Mouse (Mus musculus): ENCODE results near the gene Vmn1r44. TPM values are rescaled to one million over a fixed set of nuclear protein-coding genes. Genes with fewer than 3 reads are reported as not detected.
"Not testable (repeated sequence)": the region's sequence is repeated elsewhere in the genome, so short reads cannot be mapped to it uniquely, and the experiment has no call there.

Vmn1r44 gene
- not detected for total RNA-seq (2021)
- long read RNA-seq, result 0 reads

DNA sequence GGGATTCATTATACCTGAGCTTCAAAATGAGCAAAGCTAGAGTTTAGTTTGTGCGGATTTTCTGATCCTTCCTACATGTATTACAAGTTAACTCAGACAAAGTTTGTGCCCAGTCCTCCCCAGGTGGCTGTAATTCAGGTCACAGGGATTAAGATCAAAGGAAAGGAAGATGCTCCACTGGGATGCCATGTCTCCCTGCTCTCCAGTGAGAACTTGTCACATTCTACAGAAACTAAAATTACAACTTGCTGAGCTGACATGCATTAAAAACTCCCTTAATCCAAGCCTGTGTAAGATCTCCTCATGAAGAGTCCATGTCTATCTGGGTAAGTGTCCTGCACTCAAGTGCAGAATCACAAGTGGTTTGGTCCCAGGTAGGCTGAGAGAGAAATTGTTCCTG, at the start of gene Vmn1r44:
Gene Vmn1r44 (plus strand): TSS at position 301 of the 400 bp plus-strand sequence.
- DNase-seq (ENCODE audit: low spot score in 2 of 2), result no peak

DNA sequence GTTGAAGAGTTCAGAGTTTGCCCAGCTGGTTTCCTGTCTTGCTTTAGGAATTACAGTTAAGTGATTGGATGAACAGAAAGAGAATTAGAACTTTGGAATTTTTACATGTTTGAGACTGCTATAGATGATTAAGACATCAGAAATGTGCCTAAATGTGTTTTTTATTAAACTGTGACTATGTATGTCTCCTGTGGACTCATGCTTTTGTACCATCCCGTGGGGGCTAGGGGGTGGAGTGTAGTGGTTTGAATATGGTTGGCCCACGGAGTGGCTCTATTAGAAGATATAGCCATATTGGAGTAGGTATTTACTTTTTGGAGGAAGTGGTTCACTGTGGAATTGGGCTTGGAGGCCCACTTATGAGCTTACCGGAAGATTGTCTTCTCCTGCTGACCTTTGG, 25.9 kb upstream of the Vmn1r44 start:
- DNase-seq (ENCODE audit: low spot score in 2 of 2), result no peak

DNA sequence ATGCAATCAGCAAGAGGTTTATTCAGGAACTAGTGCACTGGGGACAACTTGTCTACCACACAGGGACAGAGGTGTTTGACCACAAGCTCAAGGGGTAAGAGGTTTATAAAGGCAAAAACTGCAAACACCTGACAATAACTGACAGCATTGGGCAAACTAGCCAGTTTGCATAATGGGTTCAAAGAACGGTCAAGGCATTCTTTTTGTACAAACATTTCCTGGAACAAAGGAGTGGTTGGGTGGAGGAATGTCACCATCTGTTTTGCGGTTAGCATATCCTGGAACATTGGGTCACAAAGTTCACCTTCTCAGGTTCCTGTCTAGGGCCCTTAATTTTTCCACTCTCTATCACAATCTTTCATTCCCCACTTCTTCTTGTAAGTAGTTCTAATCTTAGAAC, 23.6 kb upstream of the Vmn1r44 start:
- no peak for DNase-seq (ENCODE audit: low spot score in 2 of 2)

DNA sequence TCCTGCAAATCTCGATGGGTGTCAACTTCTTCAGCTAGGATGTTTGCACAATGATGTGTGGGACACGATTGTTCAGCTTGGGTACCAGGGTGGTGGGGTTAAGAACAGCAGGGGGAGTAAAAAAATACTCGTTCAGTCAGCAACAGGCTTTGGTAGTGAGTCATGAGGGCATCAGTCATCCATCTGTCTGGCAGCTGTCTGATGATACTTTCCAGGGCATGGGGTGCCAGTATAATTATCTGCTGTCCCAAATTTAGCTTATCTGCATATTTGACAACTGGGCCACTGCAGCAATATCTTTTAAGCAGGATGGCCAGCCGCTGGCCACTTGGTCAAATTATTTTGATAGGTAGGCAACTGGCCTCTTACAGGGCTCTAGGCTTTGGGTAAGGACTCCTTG, 19.7 kb upstream of the Vmn1r44 start:
- DNase-seq (ENCODE audit: low spot score in 2 of 2), result no peak

DNA sequence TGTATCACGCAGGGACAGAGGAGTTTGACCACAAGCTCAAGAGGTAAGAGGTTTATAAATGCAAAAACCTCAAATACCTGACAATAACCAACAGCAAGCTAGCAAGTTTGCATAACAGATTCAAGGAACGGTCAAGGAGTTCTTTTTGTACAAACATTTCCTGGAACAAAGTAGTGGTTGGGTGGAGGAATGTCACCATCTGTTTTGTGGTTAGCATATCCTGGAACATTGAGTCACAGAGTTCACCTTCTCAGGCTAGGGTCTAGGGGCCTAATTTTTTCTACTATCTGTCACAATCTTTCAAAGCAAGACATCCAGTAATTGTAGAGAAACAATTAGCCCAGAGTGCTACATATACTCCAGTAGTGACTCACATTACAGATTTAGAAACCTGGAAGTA, 16.2 kb upstream of the Vmn1r44 start:
- no peak for DNase-seq (ENCODE audit: low spot score in 2 of 2)

DNA sequence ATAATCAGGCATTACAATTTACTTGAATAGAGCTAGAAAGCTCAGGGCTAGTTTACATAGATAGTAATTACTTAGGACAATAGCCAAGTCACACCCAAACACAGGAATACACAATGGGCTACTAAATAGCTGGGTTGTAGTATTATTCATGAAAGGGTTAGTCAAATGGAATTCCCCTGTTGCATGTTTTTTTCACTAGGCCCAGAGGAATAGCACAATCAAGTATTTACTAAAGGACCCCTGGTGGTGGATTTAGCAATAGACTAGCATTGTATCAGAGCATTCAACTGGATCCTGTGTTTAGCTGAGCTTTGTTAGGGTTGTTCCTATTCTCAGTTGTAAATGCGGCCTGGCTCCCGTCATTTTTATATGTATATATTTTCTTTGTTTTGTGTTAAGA, 15.5 kb upstream of the Vmn1r44 start:
- DNase-seq (ENCODE audit: low spot score in 2 of 2), result no peak

DNA sequence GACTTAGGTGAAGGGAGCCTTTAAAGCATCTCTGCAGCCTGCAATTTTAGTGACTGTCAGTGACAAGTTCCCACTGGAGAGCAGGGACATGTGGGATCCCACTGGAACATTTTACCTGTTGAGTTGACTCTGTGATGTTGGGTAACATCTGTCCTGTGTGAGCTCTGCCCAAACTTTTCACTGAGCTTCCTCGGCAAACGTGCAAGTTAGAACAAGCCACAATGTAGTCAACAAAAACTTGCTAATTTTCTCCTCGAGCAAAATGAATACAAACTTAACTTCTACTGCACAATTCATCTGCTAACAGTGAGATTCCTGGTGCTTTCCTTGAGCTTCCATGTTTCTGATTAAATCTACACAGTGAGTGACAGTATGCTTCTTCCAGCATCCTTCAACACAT, 7.1 kb upstream of the Vmn1r44 start, which contains the start of the genes Vmn1r42 and Vmn1r43:
Gene Vmn1r42 (minus strand): TSS at position 101 of the 400 bp plus-strand sequence.
Gene Vmn1r43 (minus strand): TSS at position 101 of the 400 bp plus-strand sequence.
- not testable (repeated sequence) for DNase-seq (ENCODE audit: low spot score in 2 of 2)

DNA sequence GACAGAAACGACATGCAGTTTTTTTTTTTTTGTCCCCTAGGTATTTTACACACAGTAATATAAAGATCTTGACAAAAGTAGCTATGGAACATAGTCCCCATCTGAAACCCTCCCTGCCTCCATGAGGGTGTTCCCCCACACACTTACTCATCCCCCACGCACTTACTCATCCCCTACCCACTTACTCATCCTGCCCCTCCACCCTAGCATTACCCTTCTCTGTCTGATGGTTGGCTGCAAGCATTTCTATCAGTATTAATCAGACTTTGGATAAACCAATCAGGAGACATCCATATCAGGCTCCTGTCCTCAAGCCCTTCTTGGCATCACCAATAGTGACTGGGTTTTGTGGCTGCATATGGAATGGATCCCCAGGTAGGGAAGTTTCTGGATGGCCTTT, 6.5 kb upstream of the Vmn1r44 start:
- DNase-seq (ENCODE audit: low spot score in 2 of 2), result no peak

DNA sequence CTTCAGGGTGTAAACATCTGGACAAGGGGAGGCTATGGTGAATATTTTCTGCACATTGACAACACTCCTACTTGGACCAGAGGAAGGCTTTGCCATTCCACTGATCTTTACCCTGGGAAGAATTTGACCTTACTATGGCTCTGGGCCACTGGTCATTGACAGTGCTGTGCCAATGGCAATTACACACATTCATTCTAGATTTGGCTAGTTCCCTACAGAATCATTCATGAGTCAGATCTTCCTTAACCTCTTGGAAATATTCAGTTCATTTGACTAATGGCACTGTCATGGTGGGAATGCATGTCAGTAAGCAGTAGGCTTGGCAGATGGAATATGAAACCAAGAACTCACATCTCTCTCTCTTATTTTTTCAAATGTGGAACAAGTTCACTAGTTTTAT, 2.6 kb upstream of the Vmn1r44 start:
- DNase-seq (ENCODE audit: low spot score in 2 of 2), result no peak

DNA sequence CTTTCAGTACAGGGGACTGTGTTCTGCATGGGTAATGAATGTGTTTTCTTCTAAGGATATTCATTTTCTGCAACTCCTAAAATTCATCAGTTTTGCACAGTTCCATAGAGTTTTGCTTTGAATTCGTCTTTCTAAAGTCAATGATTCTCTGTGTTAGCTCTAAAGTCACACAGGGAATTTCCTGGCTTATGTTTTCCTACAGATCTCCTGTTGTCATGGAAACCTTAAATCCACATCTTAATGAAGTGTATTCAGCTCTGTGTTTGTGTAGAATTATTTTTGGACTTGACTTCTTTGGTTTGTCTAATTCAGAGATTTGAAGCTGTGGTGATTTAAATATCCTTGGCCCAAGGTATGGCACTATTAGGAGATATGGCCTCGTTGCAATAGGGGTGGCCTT, 352 bp downstream of the Vmn1r44 start:
- no peak for DNase-seq (ENCODE audit: low spot score in 2 of 2)

DNA sequence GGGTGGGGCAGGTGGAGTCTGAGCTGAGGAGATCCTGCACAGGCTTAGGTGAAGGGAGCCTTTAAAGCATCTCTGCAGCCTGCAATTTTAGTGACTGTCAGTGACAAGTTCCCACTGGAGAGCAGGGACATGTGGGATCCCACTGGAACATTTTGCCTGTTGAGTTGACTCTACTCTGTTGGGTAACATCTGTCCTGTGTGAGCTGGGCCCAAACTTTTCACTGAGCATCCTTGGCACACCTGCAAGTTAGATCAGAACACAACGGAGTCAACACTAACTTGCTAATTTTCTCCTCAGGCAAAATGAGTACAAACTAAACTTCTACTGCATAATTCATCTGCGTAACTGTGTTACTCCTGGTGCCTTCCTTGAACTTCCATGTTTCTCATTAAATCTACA, 57.0 kb downstream of the Vmn1r44 start, which contains the start of gene Vmn1r45:
Gene Vmn1r45 (minus strand): TSS at position 101 of the 400 bp plus-strand sequence.
- not testable (repeated sequence) for DNase-seq (ENCODE audit: low spot score in 2 of 2)

DNA sequence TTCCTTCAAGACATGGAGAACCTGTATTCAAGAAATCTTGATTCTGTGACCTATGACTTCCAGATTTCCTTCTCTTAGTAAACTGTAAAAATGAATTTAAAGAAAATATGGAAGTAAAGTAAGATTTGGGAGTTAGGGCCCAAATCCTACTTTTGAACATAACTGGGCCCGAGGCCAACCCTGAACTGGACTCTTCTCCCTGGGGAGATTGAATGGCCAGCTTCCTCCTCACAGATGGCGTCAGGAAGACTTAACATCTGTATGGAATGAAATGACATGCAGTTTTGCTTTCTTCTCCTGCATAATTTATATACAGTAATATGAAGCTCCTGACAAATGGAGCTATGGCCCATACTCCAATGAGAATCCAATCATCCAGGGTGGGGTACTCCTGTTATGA, 57.5 kb downstream of the Vmn1r44 start:
- DNase-seq (ENCODE audit: low spot score in 2 of 2), result no peak

Other genes starting within 250 kb of the Vmn1r44 start
- 1 to 10 TPM; 8.0 to 8.9 TPM for gene Txnrd3, start 239.7 kb upstream of the Vmn1r44 start, total RNA-seq (2021)
- not detected for gene Vmn1r40, start 176.1 kb upstream of the Vmn1r44 start, total RNA-seq (2021)
- not detected for gene Vmn1r41, start 142.9 kb upstream of the Vmn1r44 start, total RNA-seq (2021)
- not detected for gene Vmn1r42, start 7.2 kb upstream of the Vmn1r44 start, total RNA-seq (2021)
- not detected for gene Vmn1r43, start 7.2 kb upstream of the Vmn1r44 start, total RNA-seq (2021)
- not detected for gene Vmn1r45, start 56.9 kb downstream of the Vmn1r44 start, total RNA-seq (2021)
- not detected for gene Vmn1r46, start 85.7 kb downstream of the Vmn1r44 start, total RNA-seq (2021)
- not detected for gene Vmn1r47, start 132.5 kb downstream of the Vmn1r44 start, total RNA-seq (2021)
- gene Vmn1r48, start 153.2 kb downstream of the Vmn1r44 start, total RNA-seq (2021), result not detected
- not detected for gene Vmn1r49, start 194.8 kb downstream of the Vmn1r44 start, total RNA-seq (2021)
- not detected for gene Vmn1r50, start 217.8 kb downstream of the Vmn1r44 start, total RNA-seq (2021)
- not detected for gene Vmn1r51, start 238.9 kb downstream of the Vmn1r44 start, total RNA-seq (2021)

All from layer of hippocampus, postnatal 10 days (tissue).